Mouse (Mus musculus): ENCODE results near the gene Slc25a24.

DNA sequence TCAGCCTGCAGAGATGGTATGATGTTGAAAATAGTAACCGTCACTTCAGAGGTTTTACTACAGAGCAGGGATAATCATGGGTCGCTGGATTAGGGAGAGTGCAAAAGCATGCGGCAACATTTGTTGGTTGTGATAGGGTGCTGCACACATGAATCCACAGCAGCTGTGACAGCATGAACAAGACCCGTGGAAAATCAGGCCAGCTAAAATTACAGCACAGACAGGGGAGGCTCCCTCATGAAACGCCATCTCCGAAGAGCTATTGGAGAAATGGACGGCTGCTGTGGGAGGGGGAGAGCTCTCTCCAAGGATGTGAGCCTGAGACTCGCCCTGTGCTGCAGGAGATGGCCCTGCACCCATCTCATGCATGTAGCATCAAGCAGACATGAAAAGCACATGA lies 18.2 kb upstream of the Slc25a24 start:
- TF ChIP-seq TBP (conservative IDR thresholded peaks at IDR 0.05; ENCODE audit: low read depth, low read length) (no peak), RAD21 (IDR thresholded peaks at IDR 0.05; ENCODE audit: low read depth, low read length) (no peak), CTCF (conservative IDR thresholded peaks at IDR 0.05 in 1 of 2, IDR thresholded peaks at IDR 0.05 in 1 of 2; ENCODE audit: low read depth in 2 of 2, low read length in 2 of 2) (no peak), HCFC1 (IDR thresholded peaks at IDR 0.05; ENCODE audit: low read depth, low read length) (no peak), ZKSCAN1 (IDR thresholded peaks at IDR 0.05; ENCODE audit: borderline replicate concordance, low read depth, low read length) (no peak), MAFK (IDR thresholded peaks at IDR 0.05; ENCODE audit: insufficient replicate concordance, low read length) (no peak), POLR2AphosphoS2 (IDR thresholded peaks at IDR 0.05; ENCODE audit: low read depth, low read length) (no peak), POLR2A (IDR thresholded peaks at IDR 0.05; ENCODE audit: low read depth, low read length) (no peak), JUND (conservative IDR thresholded peaks at IDR 0.05; ENCODE audit: low read depth, low read length) (no peak), KAT2A (IDR thresholded peaks at IDR 0.05; ENCODE audit: insufficient replicate concordance, low read length) (no peak), EP300 (IDR thresholded peaks at IDR 0.05; ENCODE audit: low read length) (no peak), MAX (IDR thresholded peaks at IDR 0.05; ENCODE audit: low read length) (no peak)
